Mouse (Mus musculus) C2C12 (cell line): ENCODE measurements around the gene Ffar2. TPM values are rescaled to one million over a fixed set of nuclear protein-coding genes. Genes with fewer than 3 reads are reported as not detected.
"Not testable (repeated sequence)": the region's sequence is repeated elsewhere in the genome, so short reads cannot be mapped to it uniquely, and the experiment has no call there.

Experiments
- H3K27me3 ChIP-seq: one replicate; pipeline ENCODE4 v1.6.1; 2011; ENCODE audit not compliant: control insufficient read depth, insufficient read depth, insufficient read length
- H3K36me3 ChIP-seq: one replicate; pipeline ENCODE4 v1.6.1; 2011; ENCODE audit not compliant: control insufficient read depth, insufficient read depth
- H3K4me3 ChIP-seq: one replicate; pipeline ENCODE4 v1.5.1; 2011; ENCODE audit warnings: mild to moderate bottlenecking, control low read depth; ENCODE audit not compliant: poor library complexity, insufficient read depth, severe bottlenecking
- H3K79me2 ChIP-seq: one replicate; pipeline ENCODE4 v1.6.1; 2011; ENCODE audit not compliant: control insufficient read depth, insufficient read depth
- H3K79me3 ChIP-seq: one replicate; pipeline ENCODE4 v1.6.1; 2011; ENCODE audit warnings: low read depth, control low read depth
- H3ac ChIP-seq: one replicate; pipeline ENCODE3; 2011; ENCODE audit warnings: low read depth; ENCODE audit not compliant: control insufficient read depth, insufficient read length
- CEBPB ChIP-seq: IDR thresholded peaks from one replicate; pipeline ENCODE4 v1.6.1; 2011; ENCODE audit warnings: low read depth, mild to moderate bottlenecking, control low read depth, moderate library complexity
- CTCF ChIP-seq: IDR thresholded peaks from one replicate; pipeline ENCODE4 v1.5.1; 2011; ENCODE audit not compliant: control insufficient read depth, insufficient read depth, insufficient read length
- FOSL1 ChIP-seq: IDR thresholded peaks from one replicate; pipeline ENCODE4 v1.8.0; 2011; ENCODE audit warnings: mild to moderate bottlenecking, low read length; ENCODE audit not compliant: poor library complexity, insufficient read depth, severe bottlenecking
- MAX ChIP-seq: IDR thresholded peaks from one replicate; pipeline ENCODE4 v1.6.1; 2011; ENCODE audit warnings: mild to moderate bottlenecking, control low read depth
- MYOD1 ChIP-seq: IDR thresholded peaks from one replicate; pipeline ENCODE4 v1.6.1; 2011; ENCODE audit warnings: low read depth; ENCODE audit not compliant: control insufficient read depth, insufficient read length
- MYOG ChIP-seq: IDR thresholded peaks from one replicate; pipeline ENCODE4 v1.6.1; 2011; ENCODE audit not compliant: control insufficient read depth, insufficient read length; ENCODE audit errors: extremely low read depth
- USF1 ChIP-seq: IDR thresholded peaks from one replicate; pipeline ENCODE4 v1.6.1; 2011; ENCODE audit warnings: low read depth, mild to moderate bottlenecking, control low read depth, moderate library complexity
- polyA plus RNA-seq: library from polyadenylated mRNA; unstranded; fragments of >200 nt; fragmentation: generic; extraction: Trizol; gene quantifications from one replicate; pipeline ENCODE4 v1.2.1, GENCODE M21; 2012; ENCODE audit warnings: missing spikeins

Ffar2 gene
- polyA plus RNA-seq, 1 experiment = not detected

- Histone ChIP-seq H3ac (no peak overlapping the region), H3K79me3 (no peaks in the 10 kb centered on the region), H3K79me2 (no peaks in the 10 kb centered on the region), H3K27me3 (peaks cover 2% of the 10 kb centered on the region), H3K36me3 (no peaks in the 10 kb centered on the region), H3K4me3 (no peak overlapping the region)
- TF ChIP-seq MYOD1 (no peak), MYOG (no peak), CEBPB (no peak), MAX (no peak), USF1 (no peak), FOSL1 (no peak), CTCF (no peak)
Measured at GRCm38 (mm10) chr7:30846505-30847053, 23.0 kb upstream of the Ffar2 start.

- H3K36me3 ChIP-seq = no peaks in the 10 kb centered on the region
- TF ChIP-seq CTCF (no peak), FOSL1 (no peak), MYOD1 (no peak), MYOG (no peak), USF1 (no peak), CEBPB (no peak), MAX (no peak)
- no peaks in the 10 kb centered on the region for H3K79me3 ChIP-seq
- peaks cover 5% of the 10 kb centered on the region for H3K27me3 ChIP-seq
- H3ac ChIP-seq = no peak overlapping the region
- H3K79me2 ChIP-seq = no peaks in the 10 kb centered on the region
- no peak overlapping the region for H3K4me3 ChIP-seq
Measured at GRCm38 (mm10) chr7:30844676-30845297, 21.2 kb upstream of the Ffar2 start.

GRCm38 (mm10) chr7:30842092-30842491 lies 18.5 kb upstream of the Ffar2 start:
- Histone ChIP-seq H3K79me2 (no peaks in the 10 kb centered on the region), H3ac (no peak overlapping the region), H3K4me3 (no peak overlapping the region), H3K27me3 (peaks cover 10% of the 10 kb centered on the region), H3K79me3 (no peaks in the 10 kb centered on the region), H3K36me3 (no peaks in the 10 kb centered on the region)
- TF ChIP-seq CTCF (no peak), USF1 (no peak), CEBPB (no peak), MYOD1 (no peak), MAX (no peak), MYOG (no peak), FOSL1 (no peak)

GRCm38 (mm10) chr7:30841379-30841778 lies 17.8 kb upstream of the Ffar2 start:
- H3K27me3 ChIP-seq = peaks cover 10% of the 10 kb centered on the region
- no peaks in the 10 kb centered on the region for H3K79me3 ChIP-seq
- no peak for TF ChIP-seq MAX
- TF ChIP-seq MYOD1 = no peak
- TF ChIP-seq MYOG = no peak
- H3K36me3 ChIP-seq = no peaks in the 10 kb centered on the region
- H3ac ChIP-seq = no peak overlapping the region
- H3K4me3 ChIP-seq = no peak overlapping the region
- H3K79me2 ChIP-seq = no peaks in the 10 kb centered on the region

GRCm38 (mm10) chr7:30840306-30840705 lies 16.7 kb upstream of the Ffar2 start:
- no peaks in the 10 kb centered on the region for H3K79me2 ChIP-seq
- no peak for TF ChIP-seq USF1
- no peak for TF ChIP-seq MYOG
- no peak for TF ChIP-seq FOSL1
- TF ChIP-seq CEBPB = no peak
- no peak for TF ChIP-seq MYOD1
- TF ChIP-seq MAX = no peak
- TF ChIP-seq CTCF = no peak
- no peak overlapping the region for H3ac ChIP-seq
- no peak overlapping the region for H3K4me3 ChIP-seq
- no peaks in the 10 kb centered on the region for H3K79me3 ChIP-seq
- H3K36me3 ChIP-seq = no peaks in the 10 kb centered on the region
- peaks cover 10% of the 10 kb centered on the region for H3K27me3 ChIP-seq

- no peaks in the 10 kb centered on the region for H3K79me3 ChIP-seq
- TF ChIP-seq CTCF (no peak), MYOG (no peak), FOSL1 (no peak), USF1 (no peak), CEBPB (no peak), MYOD1 (no peak), MAX (no peak)
Measured at GRCm38 (mm10) chr7:30837277-30837676, 13.7 kb upstream of the Ffar2 start.

GRCm38 (mm10) chr7:30832684-30833083 lies 9.1 kb upstream of the Ffar2 start:
- H3ac ChIP-seq, H3K36me3 ChIP-seq, H3K79me2 ChIP-seq, H3K27me3 ChIP-seq, H3K79me3 ChIP-seq, H3K4me3 ChIP-seq: not testable (repeated sequence)

More at GRCm38 (mm10) chr7:30837277-30837676, 13.7 kb upstream of the Ffar2 start:
- no peak overlapping the region for H3ac ChIP-seq
- no peaks in the 10 kb centered on the region for H3K36me3 ChIP-seq
- no peak overlapping the region for H3K4me3 ChIP-seq
- H3K79me2 ChIP-seq = no peaks in the 10 kb centered on the region
- H3K27me3 ChIP-seq = peaks cover 10% of the 10 kb centered on the region
